Mouse (Mus musculus) thymus, postnatal 25 days (tissue): ENCODE data around the gene Ptger4.
"Not testable (repeated sequence)": the region's sequence is repeated elsewhere in the genome, so short reads cannot be mapped to it uniquely, and the experiment has no call there.

Experiments
- DNase-seq: peaks from one replicate; pipeline ENCODE4 v3.0.0; 2022

Gene Ptger4

GRCm38 (mm10) chr15:5237012-5237660 lies 6.9 kb downstream of the Ptger4 start:
- DNase-seq = peak; percentile 64

GRCm38 (mm10) chr15:5236538-5236937 lies 7.4 kb downstream of the Ptger4 start:
- DNase-seq = peak; percentile 86

- no peak for DNase-seq
These were observed 8.5 kb downstream of the Ptger4 start for GRCm38 (mm10) chr15:5235527-5235926.

- DNase-seq = no peak
These were observed 9.3 kb downstream of the Ptger4 start for GRCm38 (mm10) chr15:5234659-5235058.

- not testable (repeated sequence) for DNase-seq
These were observed 13.2 kb downstream of the Ptger4 start for GRCm38 (mm10) chr15:5230746-5231145.

- no peak for DNase-seq
These were observed 23.5 kb downstream of the Ptger4 start for GRCm38 (mm10) chr15:5220491-5220890.

GRCm38 (mm10) chr15:5209116-5209515 lies 34.9 kb downstream of the Ptger4 start:
- no peak for DNase-seq

- DNase-seq = no peak
These were observed 38.8 kb downstream of the Ptger4 start for GRCm38 (mm10) chr15:5205222-5205621.

- no peak for DNase-seq
These were observed 47.3 kb downstream of the Ptger4 start for GRCm38 (mm10) chr15:5196691-5197090.

GRCm38 (mm10) chr15:5195987-5196514 lies 47.9 kb downstream of the Ptger4 start:
- no peak for DNase-seq

GRCm38 (mm10) chr15:5194931-5195330 lies 49.1 kb downstream of the Ptger4 start:
- no peak for DNase-seq

GRCm38 (mm10) chr15:5194446-5194845 lies 49.5 kb downstream of the Ptger4 start:
- no peak for DNase-seq

- peak; percentile 9 for DNase-seq
These were observed 50.2 kb downstream of the Ptger4 start for GRCm38 (mm10) chr15:5193833-5194232.

- DNase-seq = no peak
These were observed 54.4 kb downstream of the Ptger4 start for GRCm38 (mm10) chr15:5189504-5190093.

- no peak for DNase-seq
These were observed 56.0 kb downstream of the Ptger4 start for GRCm38 (mm10) chr15:5188029-5188428.

GRCm38 (mm10) chr15:5187116-5187515 lies 56.9 kb downstream of the Ptger4 start:
- DNase-seq = no peak

- DNase-seq = no peak
These were observed 57.7 kb downstream of the Ptger4 start for GRCm38 (mm10) chr15:5186293-5186675.

GRCm38 (mm10) chr15:5185366-5186292 lies 58.4 kb downstream of the Ptger4 start, which contains the start of gene Ttc33:
Gene Ttc33, plus strand, starts transcription at chr15:5185525.
- peak; percentile 72 for DNase-seq

- DNase-seq = peak; percentile 15
These were observed 59.2 kb downstream of the Ptger4 start for GRCm38 (mm10) chr15:5184668-5185330.

GRCm38 (mm10) chr15:5173217-5173820 lies 70.7 kb downstream of the Ptger4 start:
- DNase-seq = no peak

- no peak for DNase-seq
These were observed 78.7 kb downstream of the Ptger4 start for GRCm38 (mm10) chr15:5165121-5165773.

- no peak for DNase-seq
These were observed 85.2 kb downstream of the Ptger4 start for GRCm38 (mm10) chr15:5158827-5159226.
